Mouse (Mus musculus) adrenal gland, adult (tissue): ENCODE data around the gene AB124611.
"Not testable (repeated sequence)": the region's sequence is repeated elsewhere in the genome, so short reads cannot be mapped to it uniquely, and the experiment has no call there.

Experiments
- DNase-seq, 2 experiments: peaks; one replicate each; pipeline ENCODE4 v3.0.0; 2022 to 2023; ENCODE audit warnings: low spot score in 1 of 2; ENCODE audit not compliant: inconsistent age in 2 of 2

AB124611 gene

DNA sequence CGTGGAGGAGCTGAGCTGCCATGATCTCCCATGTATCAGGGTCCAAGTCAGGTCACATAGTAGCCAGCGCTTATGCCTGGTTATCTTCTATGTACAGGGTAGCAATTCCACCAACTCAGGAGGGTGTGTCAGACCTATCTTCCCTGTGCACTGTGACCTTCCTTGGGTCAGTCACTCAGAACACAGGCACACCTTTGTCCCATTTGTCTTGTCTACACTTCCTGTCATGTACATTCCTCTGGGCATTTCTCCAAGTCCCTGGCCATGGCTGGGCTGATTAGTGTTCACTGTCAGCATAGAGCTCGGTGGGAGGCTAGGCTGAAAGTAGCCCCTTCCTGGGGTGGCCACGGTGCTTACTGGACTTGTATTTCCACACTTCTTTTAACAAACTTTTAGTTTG, 32.4 kb downstream of the AB124611 start:
- DNase-seq, result peak; percentile 63 to 83

DNA sequence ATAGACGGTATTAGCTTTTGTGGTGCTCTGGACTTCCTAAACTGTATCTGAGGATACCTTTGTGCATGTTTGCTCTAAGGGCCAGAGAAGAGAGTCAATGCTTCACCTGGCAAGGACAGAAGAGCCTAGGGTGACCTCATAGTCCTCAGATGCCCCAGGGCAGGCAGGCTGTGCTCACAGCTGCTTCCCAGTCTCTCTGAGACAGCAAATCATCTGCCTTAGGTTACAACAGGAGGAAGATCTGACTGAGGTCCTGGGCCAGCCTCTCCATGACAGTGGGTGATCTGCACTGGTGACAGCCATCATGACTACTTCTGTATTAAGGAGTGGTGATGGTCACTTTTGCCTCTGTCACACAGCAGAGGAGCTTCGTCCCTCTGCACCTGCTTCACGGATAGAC, 33.2 kb downstream of the AB124611 start:
- no peak for DNase-seq

DNA sequence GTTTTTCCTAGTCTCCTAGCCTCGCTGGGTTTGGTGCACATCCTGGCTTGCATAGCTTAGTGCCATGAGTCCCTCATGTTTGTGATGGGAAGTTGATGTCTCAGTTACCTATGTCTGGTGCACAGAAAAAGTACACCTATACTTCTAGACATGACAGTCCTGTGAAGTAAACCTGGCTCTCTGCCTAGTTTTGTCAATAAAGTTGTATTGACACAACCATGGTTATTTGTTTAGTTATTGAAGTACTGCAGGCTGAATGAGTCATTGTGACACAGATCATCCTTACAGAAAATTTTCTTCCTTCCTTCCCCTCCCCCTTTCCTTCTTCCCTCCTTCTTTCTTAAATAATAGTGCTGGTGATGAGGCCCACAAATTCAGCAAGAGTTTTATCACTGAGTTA, 38.4 kb downstream of the AB124611 start:
- no peak for DNase-seq

DNA sequence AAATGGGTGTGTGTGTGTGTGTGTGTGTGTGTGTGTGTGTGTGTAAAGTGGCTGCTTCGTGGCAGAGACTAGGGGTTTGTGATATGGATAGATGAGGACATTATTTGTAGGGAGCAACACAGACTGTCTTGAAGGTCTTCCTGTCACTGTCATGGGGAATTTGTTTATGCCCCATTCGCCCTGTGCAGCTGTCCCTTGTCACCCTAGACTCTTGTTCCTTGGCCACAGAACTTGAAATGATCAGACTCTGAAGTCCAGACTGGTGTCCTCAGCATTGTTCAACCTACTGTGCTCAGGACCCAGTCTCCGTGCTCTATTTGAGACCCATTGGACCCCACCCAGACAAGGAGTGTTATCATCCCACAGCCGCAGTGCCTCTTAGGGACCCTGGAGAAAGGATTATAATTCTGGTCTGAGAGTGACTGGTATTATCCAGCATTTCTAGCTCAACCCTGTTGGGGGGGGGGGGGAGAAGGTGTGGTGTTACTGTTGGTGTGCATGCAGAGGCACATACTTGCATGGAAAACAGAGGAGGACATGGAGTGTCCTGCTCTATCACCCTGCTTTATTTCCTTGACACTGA, 39.1 kb downstream of the AB124611 start:
- no peak for DNase-seq

DNA sequence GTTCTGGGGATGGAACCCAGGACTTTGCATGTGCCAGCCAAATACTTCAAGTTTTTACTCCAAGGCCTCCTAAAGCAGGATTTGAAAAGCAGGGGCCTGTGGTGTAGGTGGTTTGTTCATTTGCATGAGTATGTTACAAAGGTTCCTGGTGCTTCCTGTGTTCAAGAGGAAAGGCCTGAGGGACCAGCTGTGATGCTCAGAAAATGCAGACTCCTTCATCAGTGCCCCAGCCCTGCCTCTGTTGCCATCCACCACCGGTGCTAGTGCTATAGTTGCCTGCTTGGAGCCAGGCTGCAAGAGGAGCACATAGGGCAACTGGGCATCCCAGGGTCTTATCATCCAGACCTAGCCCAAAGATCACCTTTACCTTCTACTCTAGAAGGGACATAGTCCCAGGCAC, 40.6 kb downstream of the AB124611 start:
- DNase-seq, result no peak

DNA sequence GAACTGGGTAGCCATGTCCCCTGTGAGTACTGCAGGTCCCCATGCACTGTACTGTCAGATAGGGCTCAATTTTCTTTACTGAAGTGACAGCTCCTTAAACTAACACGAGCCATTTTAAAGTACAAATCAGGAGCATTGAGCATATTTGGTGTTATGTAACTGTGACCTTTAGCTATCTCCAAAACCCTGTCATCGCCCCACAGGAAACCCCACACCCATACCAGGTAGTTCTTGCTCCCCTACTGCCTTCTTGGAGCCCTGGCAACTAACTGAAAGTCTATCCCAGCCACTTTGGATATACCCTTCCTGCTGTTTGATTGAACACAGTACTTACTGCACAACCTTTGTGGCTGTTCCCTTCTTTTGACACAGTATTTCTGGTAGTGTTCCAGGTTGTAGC, 41.1 kb downstream of the AB124611 start:
- DNase-seq, result peak in 1 of 2 experiments; percentile 55

DNA sequence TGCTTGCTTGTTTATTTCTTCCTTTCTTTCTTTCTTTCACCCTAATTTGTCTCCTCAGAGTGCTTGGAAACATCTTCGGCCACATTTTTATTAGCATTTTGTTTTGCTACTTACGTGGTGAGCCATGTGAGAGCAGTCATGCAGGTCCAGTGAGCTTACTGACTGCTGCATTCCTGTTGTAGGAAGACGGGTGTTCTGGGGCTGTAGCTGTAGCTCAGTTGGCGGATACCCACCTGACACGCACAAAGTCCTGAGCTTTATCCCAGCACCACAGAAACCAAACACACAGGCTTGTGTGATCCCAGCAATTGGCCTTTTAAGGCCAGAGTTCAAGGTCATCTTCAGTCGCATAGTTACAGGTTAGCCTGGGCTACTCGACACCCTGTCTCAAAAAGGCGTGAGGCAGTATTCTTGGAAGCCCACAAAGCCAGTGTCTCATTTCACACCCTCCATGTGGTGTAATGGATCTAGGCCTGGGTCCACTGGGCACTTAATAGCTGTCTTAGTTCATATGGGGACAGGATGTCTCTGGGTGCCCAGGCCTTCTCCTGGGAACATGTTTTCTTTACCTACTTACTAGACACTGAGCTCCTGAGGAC, 42.8 kb downstream of the AB124611 start:
- no peak for DNase-seq

DNA sequence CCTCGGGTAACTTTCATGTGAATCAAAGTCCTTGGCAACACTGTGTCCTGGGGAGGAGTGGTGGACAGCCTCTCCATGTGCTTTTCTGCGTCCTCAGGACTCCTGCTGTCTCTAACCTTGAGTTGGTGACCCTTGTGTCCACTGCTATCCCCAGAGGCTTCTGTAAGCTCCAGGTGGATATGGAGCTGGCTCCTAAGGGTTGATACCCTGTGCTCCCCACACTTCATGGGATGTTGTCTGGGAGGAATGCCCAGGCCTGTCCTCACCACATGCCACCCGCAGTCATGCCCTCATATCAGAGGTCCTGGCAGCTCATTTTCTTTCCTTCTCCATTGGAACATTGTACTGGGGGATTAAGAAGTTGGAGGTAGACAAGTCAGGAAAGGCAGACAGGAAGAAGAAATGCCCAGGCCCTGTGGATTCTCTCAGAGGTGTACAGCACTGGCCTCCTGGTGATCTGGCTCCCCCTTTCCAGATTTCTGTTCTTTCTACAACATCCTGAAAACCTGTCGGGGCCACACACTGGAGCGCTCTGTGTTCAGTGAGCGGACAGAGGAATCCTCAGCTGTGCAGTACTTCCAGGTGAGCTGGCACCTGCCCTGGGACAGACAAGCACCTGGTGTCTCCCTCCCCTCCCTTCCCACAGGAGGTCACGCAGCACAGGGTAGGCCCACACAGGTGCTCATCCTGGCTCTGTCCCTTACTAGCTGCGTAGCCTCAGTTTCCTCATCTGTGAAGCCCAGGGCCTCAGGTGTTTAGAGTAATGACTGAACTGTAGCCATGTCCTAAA, 48.2 kb downstream of the AB124611 start:
- DNase-seq, result no peak

DNA sequence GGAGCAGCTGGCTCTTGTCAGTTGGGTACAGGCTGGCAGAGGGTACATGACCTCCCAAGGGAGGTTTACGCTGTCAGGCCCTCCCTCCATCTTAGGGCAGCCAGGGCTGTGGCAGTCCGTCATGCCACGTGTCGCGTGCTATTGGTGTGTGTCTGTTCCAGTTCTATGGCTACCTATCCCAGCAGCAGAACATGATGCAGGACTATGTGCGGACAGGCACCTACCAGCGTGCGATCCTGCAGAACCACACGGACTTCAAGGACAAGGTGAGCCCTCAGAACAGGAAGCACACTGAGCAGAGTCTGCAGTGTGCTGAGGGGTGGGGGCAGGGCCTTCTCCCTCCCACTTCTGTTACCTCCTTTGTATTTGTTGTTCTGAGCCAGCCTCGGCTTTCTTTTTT, 49.3 kb downstream of the AB124611 start:
- DNase-seq, result no peak

DNA sequence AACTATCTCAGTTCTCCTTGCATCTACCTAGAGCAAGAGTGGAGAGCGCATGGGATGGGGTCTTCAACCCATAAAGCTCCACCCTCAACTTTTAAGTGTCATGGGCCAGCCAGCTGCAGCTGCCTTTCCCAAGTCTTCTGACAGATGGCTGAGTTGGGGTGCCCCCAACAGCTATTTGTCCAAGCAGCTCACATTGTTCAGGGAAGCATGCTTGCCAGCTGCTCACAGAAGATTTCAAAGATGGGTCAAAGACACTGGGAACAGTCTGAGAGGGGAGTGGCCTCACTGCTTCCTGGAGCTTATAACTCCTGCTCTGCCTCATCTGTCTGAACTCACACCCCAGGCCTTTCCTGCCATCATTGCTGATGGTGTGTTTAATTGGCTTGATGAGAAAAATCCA, 50.3 kb downstream of the AB124611 start:
- no peak for DNase-seq

DNA sequence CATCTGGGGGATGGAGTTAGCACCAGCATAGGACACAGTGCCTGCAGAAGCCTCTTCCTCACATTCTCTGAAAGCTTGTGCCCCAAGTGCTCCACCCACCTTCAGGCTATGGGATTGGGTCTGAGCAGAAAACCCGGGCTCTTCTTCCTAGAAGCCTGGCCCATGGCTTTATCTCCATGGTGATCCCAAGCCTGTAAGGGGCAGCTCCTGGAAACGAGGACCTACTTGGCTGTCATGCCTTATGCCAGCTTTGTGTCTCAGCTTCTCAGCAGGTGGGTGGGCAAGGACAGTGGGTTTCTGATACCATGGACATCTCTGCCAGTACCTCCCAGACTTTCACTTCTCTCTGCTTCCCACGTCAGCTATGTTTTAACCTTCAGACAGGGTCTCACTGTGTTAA, 52.2 kb downstream of the AB124611 start:
- no peak for DNase-seq

DNA sequence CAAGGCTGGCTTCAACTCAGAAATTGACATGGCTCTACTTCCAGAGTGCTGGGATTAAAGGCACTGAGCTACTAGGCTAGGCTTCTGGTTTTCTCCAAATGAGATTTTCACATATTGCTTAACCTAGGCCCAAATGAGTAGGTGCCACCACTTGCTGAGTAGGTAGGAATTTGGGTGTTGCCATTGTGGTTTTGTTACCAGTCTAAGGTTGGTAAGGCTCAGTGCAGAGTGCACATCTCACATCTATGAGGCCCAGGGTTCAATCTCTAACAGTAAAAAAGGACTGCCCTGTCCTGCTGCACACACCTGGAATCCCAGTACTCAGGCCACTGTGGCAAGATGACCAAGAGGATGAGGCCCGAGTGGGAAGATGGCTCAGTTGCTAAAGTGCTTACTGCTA, 59.4 kb downstream of the AB124611 start:
- DNase-seq, result no peak

DNA sequence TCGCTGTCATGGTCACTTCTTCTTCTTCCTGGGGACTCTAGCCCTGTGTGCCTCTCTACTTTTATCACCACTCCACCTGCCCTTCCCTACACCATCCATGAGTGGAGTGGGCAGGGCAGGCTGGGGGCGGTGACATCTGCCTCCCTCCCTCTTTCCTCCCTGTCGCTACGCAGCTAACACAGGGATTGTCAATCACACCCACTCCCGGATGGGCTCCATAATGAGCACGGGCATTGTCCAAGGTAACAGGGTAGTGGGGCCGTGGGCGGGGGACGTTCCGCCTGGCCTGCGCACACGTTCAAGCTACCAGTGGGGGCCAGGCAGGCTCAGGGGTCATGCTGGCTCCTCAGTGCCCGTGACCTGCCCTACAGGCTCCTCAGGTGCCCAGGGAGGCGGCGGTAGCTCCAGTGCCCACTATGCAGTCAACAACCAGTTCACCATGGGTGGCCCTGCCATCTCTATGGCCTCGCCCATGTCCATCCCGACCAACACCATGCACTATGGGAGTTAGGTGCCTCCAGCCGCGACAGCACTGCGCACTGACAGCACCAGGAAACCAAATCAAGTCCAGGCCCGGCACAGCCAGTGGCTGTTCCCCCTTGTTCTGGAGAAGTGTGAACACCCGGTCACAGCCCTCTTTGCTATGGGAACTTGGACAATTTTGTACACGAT, 61.8 kb downstream of the AB124611 start:
- DNase-seq, result no peak

DNA sequence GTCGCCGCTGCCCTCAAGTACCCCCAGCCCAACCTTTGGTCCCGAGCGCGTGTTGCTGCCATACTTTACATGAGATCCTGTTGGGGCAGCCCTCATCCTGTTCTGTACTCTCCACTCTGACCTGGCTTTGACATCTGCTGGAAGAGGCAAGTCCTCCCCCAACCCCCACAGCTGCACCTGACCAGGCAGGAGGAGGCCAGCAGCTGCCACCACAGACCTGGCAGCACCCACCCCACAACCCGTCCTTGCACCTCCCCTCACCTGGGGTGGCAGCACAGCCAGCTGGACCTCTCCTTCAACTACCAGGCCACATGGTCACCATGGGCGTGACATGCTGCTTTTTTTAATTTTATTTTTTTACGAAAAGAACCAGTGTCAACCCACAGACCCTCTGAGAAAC, 62.4 kb downstream of the AB124611 start:
- peak in 1 of 2 experiments; percentile 41 for DNase-seq

DNA sequence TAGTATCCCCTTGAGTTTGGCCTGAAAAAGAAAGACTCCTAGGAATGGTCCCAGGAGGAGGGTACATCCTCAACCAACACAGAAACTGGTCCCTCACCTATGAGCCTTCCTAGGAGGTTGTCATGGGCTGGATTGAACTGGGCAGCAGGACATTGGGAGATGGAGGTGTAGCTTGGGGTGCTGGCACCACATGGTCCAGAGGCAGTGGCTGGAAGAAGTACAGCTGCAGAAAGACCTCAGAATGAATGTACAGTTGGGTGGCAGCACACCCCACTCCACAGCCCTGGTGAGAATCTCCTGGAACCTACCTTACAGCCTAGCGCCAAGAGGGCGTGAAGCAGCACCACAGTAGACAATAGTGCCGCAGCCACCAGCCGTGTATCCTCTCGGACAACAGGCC, 63.6 kb downstream of the AB124611 start:
- peak in 1 of 2 experiments; percentile 23 for DNase-seq

DNA sequence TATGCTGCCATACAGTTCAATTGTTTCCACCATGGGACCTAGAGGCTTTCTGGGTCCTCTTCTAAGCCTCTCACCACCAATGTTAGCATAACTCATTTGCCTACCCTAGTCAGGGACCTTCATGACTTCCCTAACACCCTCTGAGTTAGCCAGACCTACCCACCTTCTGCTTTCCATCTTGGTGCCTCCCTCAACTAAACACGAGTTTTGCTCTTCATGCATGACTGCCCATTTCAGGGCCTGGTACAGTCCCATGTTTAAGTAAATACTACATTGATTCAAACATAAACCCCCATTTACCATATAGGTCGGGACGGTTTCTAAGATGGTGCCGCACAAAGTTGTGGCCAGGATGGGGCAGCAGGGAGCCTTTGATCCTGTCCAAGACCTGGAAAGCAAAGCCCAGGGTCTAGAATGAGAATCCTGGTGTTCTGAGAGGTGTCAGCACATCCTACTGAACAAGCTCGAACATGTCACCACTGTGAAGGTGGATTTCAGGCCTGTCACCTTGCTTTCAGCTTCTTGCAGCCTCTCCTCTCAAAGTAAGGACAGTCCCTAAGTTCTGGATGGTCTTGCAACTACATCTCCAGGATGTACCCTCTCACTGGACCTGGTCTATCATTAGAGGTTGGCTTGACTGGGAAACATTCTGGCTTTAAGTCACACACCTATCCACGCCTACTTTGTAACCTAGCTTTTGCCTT, 65.3 kb downstream of the AB124611 start:
- DNase-seq, result peak in 1 of 2 experiments; percentile 26

DNA sequence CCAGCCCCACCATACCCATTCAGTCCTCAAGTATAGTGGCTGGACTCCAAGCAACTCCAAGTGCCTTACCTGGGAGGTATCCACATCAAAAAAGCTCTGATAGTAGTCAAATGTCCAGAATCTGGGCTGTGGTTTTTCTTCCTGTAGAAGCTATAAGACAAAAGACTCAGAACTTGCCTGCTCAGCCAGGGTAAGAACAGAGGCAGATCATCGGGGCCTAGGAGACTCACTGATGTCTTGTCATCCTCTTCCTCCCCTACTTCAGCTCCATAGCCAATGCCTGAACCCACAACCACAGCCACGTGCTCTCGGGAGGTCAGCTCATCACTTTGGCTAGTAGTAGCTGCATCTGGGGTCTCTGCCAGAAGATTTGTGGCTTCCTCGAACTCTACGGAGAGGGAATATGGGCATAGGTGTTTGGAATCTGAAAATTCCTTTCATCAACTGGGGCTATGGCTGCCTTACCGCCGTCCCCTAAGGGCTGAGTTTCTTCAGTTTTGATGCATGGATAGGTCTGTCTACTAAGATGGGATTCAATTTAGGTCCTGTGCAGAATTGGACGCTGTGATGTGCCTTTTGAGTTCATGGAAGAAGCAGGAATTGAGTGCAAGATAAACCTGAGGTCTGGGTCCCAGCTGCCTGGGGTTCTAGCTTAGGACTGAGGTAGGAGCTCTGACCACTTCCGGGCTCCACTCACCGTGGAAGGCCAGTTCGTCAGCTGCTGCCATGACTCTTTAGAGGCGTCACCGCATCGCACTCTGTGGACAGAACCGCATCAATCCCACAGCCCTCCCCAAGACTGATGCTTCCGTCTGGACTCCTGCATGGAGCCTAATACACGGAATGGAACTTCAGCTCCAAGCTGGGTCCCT, 66.1 kb downstream of the AB124611 start:
- DNase-seq, result peak in 1 of 2 experiments; percentile 61

DNA sequence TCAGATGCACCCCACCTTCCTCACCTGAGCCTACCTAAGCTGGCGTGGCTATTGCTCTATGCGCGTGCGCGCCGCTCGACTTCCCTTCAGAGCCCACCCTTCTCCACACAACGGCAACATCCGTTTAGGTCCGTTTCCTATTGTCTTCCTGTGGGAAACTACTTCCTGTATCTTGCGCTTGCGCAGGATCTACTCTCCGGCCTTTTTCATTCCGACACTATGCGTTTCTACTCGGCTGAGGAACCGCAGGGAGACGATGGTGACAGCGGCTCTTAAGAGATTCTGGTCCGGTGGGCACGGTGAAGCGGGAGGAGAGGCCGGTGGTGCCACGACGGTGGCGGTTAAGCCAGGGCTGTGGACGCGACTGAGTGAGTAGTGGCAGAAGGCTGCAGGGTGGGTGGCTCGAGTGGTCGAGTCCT, 66.7 kb downstream of the AB124611 start, which contains the start of the genes Timm29 and Yipf2:
TSS of gene Timm29 (plus strand) at position 20 of the 419 bp plus-strand sequence.
TSS of gene Yipf2 (minus strand) at position 126 of the 419 bp plus-strand sequence.
- DNase-seq, result peak; percentile 92 to 98

DNA sequence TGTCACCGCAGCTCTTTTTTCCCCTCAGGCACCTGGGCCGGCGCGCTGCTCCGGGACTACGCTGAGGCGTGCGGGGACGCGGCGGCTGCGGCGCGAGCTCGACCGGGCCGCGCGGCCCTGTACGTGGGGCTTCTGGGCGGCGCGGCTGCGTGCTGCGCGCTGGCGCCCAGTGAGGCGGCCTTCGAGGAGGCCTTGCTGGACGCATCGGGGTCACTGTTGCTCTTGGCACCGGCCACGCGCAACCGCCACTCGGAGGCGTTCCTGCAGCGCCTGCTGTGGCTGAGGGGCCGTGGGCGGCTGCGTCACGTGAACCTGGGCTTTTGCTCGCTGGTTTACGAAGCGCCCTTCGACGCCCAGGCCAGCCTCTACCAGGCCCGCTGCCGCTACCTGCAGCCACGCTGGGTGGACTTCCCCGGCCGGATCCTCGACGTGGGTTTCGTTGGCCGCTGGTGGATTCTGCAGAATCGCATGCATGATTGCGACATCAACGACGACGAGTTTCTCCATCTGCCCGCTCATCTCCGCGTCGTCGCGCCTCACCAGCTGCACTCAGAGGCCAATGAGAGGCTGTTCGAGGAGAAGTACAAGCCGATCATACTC, 67.2 kb downstream of the AB124611 start:
- DNase-seq, result peak; percentile 77 to 92

DNA sequence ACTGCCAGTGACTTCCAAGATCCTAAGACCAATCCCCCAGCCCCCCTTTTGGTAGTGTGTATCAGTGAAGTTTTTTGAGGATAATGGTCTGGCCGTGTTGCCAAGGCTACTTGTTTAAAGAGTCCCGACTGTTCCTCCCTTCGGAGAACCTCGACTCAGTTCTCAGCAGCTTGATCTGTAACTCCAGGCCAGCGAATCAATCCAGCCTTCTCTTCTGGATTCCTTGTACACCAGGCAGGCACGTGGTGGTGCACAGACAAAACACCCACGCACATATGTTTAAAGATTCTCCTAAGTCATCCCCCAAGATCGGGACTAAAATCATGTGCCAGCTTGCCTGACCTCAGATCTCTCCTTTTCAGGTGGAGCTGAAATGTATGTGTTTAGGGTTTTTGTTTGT, 68.4 kb downstream of the AB124611 start:
- DNase-seq, result not testable (repeated sequence)
